Mouse (Mus musculus): ENCODE measurements at regions not wholly inside any gene's neighbourhood (a gene's known extent, or its start where the extent isn't known, plus 50 kb on each side); places are given as distances from the start of the nearest gene placed in this dataset.

- TF ChIP-seq CTCF (IDR thresholded peaks at IDR 0.05; ENCODE audit: low read depth, low read length) (no peak), GATA2 (IDR thresholded peaks at IDR 0.05; ENCODE audit: borderline replicate concordance, low read depth, low read length) (no peak), POLR2AphosphoS5 (IDR thresholded peaks at IDR 0.05; ENCODE audit: insufficient replicate concordance, low read depth, low read length) (no peak)
Measured at GRCm38 (mm10) chr7:37362879-37363278, 410.6 kb downstream of the Zfp536 start.
